Mouse (Mus musculus) kidney, postnatal 0 days (tissue): ENCODE data around the gene Erc2. TPM values are rescaled to one million over a fixed set of nuclear protein-coding genes. Genes with fewer than 3 reads are reported as not detected.

Experiments used
- ATAC-seq: fragments of 200-750 bp; cut with Nextera tagmentation; replicated peaks from 2 replicates; pipeline ENCODE4 v1.8.0; 2017; ENCODE audit warnings: low read depth, moderate number of reproducible peaks, moderate TSS enrichment, moderate library complexity; ENCODE audit not compliant: low FRiP score
- DNase-seq: peaks from one replicate; pipeline ENCODE4 v3.0.0-alpha.2; 2016; ENCODE audit warnings: low spot score
- H3K27ac ChIP-seq: fragments of 300-500 bp; sonication (generic); 2 replicates; pipeline ENCODE4 v1.5.1; 2014; ENCODE audit warnings: mild to moderate bottlenecking
- H3K27me3 ChIP-seq: fragments of 300-500 bp; sonication (generic); 2 replicates; pipeline ENCODE4 v1.6.1; 2014; ENCODE audit warnings: low read length, mixed read lengths; ENCODE audit not compliant: insufficient read depth
- H3K36me3 ChIP-seq: fragments of 300-500 bp; sonication (generic); 2 replicates; pipeline ENCODE4 v1.6.1; 2014; ENCODE audit warnings: low read length, mixed read lengths; ENCODE audit not compliant: insufficient read depth
- H3K4me1 ChIP-seq: fragments of 300-500 bp; sonication (generic); replicated peaks from 2 replicates; pipeline ENCODE4 v1.6.1; 2014; ENCODE audit warnings: antibody characterized with exemption, low read length, mixed read lengths; ENCODE audit not compliant: insufficient read depth
- H3K4me2 ChIP-seq: fragments of 300-500 bp; sonication (generic); 2 replicates; pipeline ENCODE4 v1.6.1; 2014; ENCODE audit warnings: mild to moderate bottlenecking, low read length, moderate library complexity, mixed read lengths
- H3K4me3 ChIP-seq: fragments of 300-500 bp; sonication (generic); replicated peaks from 2 replicates; pipeline ENCODE4 v1.5.1; 2014; ENCODE audit warnings: low read depth, low read length
- H3K9ac ChIP-seq: fragments of 300-500 bp; sonication (generic); 2 replicates; pipeline ENCODE4 v1.6.1; 2014; ENCODE audit warnings: low read depth, low read length
- H3K9me3 ChIP-seq: fragments of 300-500 bp; sonication (generic); replicated peaks from 2 replicates; pipeline ENCODE4 v1.6.1; 2016; ENCODE audit warnings: low read length, inconsistent platforms, mixed read lengths
- CTCF ChIP-seq: IDR thresholded peaks from 2 replicates; pipeline ENCODE4 v1.5.1; 2016; ENCODE audit warnings: antibody characterized with exemption, low read depth, mild to moderate bottlenecking, moderate library complexity
- WGBS: fragments of 180-500 bp; shearing (Covaris S2); extraction: QIAGEN DNeasy Blood & Tissue Kit; methylation state at CpG from one replicate; pipeline ENCODE4 v1.1.7; 2014; 5-methylcytosine and 5-hydroxymethylcytosine counted together
- polyA plus RNA-seq: library from polyadenylated mRNA; unstranded; fragments of >200 nt; fragmentation: Nextera tagmentation; extraction: Ambion mirVana; gene quantifications from 2 replicates; pipeline ENCODE4 v1.2.1, GENCODE M21; 2015

The Erc2 gene
- polyA plus RNA-seq, 1 experiment from 2014 or later = 6.8 TPM

DNA sequence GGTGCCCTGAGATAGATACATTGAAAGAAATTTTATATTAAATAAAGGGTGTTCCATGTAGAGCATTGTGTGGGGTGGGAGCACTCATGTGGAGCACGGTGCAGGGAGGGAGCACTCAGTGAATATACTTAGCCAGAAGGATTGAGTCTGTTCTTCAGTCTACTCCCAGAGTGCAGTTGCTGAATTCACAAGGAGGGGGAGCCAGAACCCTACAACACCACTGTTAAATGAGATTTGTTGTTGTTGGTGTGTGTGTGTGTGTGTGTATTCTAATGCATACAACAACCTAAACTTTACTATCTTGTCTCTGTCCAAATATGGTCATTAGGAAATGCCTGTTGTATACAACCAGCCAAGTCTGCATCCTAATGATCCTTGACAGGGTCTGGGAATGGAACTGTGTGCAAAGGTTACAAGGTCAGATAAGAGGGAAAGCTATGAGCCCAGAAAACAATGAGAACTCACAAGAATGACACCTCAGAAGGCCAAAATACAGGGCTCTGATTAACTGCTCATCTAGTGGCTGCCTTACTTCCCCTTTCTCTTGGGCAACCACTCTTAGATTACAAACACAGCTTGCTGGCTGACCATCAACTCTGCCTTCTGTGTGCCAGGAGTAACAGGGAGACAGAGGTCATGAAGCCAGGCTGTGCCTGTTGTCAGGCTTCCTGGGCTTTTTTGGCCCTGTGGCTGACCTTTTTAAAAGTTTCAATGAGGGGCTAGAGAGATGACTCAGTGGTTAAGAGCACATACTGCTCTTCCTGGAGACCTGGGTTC is 661.3 kb downstream of the Erc2 start:
- 100% methylated on average over 1 of the region's 1 CpGs for WGBS
- H3K9me3 ChIP-seq = no peaks in the 10 kb centered on the region
- ATAC-seq = no peak
- no peak overlapping the region for H3K4me3 ChIP-seq
- no peaks in the 10 kb centered on the region for H3K27me3 ChIP-seq
- H3K27ac ChIP-seq = no peak overlapping the region
- no peak overlapping the region for H3K9ac ChIP-seq
- peak; percentile 56 for TF ChIP-seq CTCF
- H3K4me2 ChIP-seq = no peak overlapping the region
- DNase-seq = no peak
- H3K4me1 ChIP-seq = no peaks in the 10 kb centered on the region
- no peaks in the 10 kb centered on the region for H3K36me3 ChIP-seq

DNA sequence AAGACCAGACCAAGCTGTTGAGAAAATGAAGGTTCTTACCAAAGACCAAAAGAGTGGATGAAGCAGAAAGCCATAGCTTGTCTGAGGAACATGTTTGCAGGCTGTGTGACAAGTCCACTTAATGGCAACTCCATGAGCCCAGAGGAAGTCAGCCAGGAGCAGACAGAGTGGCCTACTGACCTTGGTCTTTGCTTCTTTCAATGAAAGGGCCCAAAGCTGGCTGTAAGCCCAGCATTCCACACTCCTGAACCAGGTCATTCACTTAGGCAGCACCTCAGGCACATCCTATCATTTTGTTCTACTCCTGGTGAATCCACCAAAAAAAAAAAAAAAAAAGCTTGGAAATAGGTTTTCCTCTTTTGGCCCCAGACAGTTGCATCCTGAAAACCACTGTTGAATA is 664.3 kb downstream of the Erc2 start:
- Histone ChIP-seq H3K36me3 (no peaks in the 10 kb centered on the region), H3K4me2 (no peak overlapping the region), H3K27ac (no peak overlapping the region), H3K9ac (no peak overlapping the region), H3K4me3 (no peak overlapping the region), H3K27me3 (no peaks in the 10 kb centered on the region), H3K4me1 (no peaks in the 10 kb centered on the region), H3K9me3 (no peaks in the 10 kb centered on the region)
- no peak for TF ChIP-seq CTCF
- no peak for ATAC-seq
- no peak for DNase-seq

DNA sequence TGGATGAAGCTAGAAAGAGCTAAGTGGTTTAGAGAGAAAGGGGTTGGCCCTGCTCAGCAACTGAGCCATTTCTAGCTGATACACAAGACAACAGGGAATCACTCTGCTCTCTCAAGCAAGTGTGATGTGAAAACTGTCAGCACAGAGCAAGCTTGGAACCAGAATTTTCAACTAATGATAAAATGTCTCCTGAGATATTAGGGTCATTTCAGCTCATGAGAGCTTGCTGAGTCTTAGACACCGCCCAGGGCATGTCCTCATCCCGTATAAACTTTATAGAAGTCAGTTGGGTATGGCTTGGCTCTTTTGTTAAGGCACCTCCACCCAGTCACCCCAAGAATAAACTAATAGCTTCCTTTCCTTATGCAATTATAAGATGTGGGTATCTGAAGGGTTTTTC is 666.0 kb downstream of the Erc2 start:
- no peak overlapping the region for H3K27ac ChIP-seq
- H3K4me3 ChIP-seq = no peak overlapping the region
- H3K27me3 ChIP-seq = no peaks in the 10 kb centered on the region
- no peak for ATAC-seq
- H3K4me2 ChIP-seq = no peak overlapping the region
- H3K36me3 ChIP-seq = no peaks in the 10 kb centered on the region
- DNase-seq = no peak
- no peak for TF ChIP-seq CTCF
- H3K4me1 ChIP-seq = no peaks in the 10 kb centered on the region
- 87% methylated on average over 2 of the region's 2 CpGs for WGBS
- no peak overlapping the region for H3K9ac ChIP-seq
- no peaks in the 10 kb centered on the region for H3K9me3 ChIP-seq

DNA sequence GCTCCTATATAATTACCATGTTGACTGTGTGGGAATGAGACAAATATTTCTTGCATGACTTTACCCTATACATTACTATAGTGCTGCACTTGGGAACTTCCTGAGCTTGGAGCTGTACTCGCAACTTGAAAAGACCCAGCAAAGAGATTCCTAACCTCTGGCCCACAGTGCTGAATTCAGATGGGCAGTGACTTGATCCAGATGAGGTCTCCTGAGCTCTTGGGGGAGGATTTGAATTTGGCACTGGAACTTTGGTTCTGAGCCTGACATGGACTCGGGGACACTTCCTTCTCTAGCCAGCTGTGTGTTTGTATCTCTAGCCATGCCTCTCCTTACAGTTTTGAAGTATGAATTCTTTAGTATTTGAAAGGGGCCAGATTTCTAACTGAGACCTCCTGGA is 666.7 kb downstream of the Erc2 start:
- no peak for DNase-seq
- H3K4me2 ChIP-seq = no peak overlapping the region
- H3K36me3 ChIP-seq = no peaks in the 10 kb centered on the region
- H3K27me3 ChIP-seq = no peaks in the 10 kb centered on the region
- H3K4me3 ChIP-seq = no peak overlapping the region
- no peak for TF ChIP-seq CTCF
- H3K9ac ChIP-seq = no peak overlapping the region
- WGBS = 64% methylated on average over 2 of the region's 2 CpGs
- H3K9me3 ChIP-seq = no peaks in the 10 kb centered on the region
- no peaks in the 10 kb centered on the region for H3K4me1 ChIP-seq
- no peak for ATAC-seq
- H3K27ac ChIP-seq = no peak overlapping the region

DNA sequence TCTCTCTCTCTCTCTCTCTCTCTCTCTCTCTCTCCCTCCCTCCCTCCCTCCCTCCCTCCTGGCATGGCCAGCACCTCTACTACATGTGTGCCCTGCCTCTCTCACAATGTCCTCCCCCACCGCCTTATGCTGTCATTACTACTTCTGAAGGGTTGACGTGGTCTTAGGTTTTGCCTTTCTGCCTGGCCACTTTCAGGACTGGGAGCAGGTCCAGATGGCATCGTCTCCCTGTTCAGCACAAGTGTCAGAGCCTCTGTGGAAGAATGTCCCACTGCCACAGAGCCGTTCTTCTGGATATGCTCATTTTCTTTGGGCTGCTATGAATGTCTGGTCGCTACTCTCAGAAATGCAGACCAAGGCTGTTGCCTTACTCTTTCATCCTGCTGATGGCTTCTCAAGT is 671.7 kb downstream of the Erc2 start:
- Histone ChIP-seq H3K9me3 (no peaks in the 10 kb centered on the region), H3K9ac (no peak overlapping the region), H3K27me3 (no peaks in the 10 kb centered on the region), H3K4me3 (no peak overlapping the region), H3K27ac (no peak overlapping the region), H3K4me1 (no peaks in the 10 kb centered on the region), H3K4me2 (no peak overlapping the region), H3K36me3 (no peaks in the 10 kb centered on the region)
- no peak for DNase-seq
- TF ChIP-seq CTCF = no peak
- WGBS = 87% methylated on average over 5 of the region's 5 CpGs
- no peak for ATAC-seq

DNA sequence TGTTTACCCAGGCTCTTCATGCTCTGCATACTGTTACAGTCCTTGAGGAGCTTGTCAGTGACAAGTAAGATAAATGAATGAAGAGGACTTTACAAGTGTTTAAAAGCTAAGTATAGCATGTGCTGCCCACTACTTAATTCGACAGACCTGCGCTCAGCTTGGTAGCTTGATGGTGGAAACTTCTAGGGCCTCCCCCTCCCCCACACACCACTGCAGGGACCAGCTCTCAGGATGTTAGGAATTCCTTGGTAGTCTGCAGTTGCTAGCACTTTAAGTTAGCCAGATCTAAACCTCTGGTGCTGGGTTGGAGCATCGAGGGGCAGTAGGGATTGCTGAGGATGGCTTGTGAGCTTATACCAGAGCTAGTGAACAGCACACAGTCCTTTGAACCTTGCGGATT is 672.9 kb downstream of the Erc2 start:
- no peaks in the 10 kb centered on the region for H3K27me3 ChIP-seq
- no peak overlapping the region for H3K4me3 ChIP-seq
- H3K36me3 ChIP-seq = no peaks in the 10 kb centered on the region
- H3K9me3 ChIP-seq = no peaks in the 10 kb centered on the region
- peak; percentile 60 for DNase-seq
- H3K4me2 ChIP-seq = no peak overlapping the region
- ATAC-seq = no peak
- no peaks in the 10 kb centered on the region for H3K4me1 ChIP-seq
- 35% methylated on average over 4 of the region's 4 CpGs for WGBS
- H3K9ac ChIP-seq = no peak overlapping the region
- no peak overlapping the region for H3K27ac ChIP-seq
- TF ChIP-seq CTCF = no peak

DNA sequence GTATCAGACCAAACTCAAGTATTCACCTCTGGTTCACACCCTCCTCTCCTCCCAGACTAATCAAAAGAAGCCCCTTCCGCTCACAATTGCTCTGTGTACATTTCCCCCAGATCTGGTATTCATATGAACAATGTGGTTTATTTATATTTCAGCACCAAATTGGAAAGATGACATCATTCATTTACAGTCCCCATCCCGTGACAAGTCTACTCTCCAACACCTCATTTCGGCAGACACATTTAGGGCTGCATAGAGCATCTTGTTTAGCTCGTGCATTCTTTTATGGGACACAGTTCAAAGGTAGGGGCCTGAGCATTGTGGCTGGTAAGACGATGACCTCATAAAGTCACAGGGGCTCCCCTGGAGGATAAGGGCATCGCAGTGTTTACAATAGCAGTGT is 677.9 kb downstream of the Erc2 start:
- ATAC-seq = no peak

More for the DNA sequence above, 677.9 kb downstream of the Erc2 start:
- DNase-seq = no peak
- TF ChIP-seq CTCF = no peak
- H3K27me3 ChIP-seq = no peaks in the 10 kb centered on the region
- H3K27ac ChIP-seq = no peak overlapping the region
- no peaks in the 10 kb centered on the region for H3K4me1 ChIP-seq
- no peak overlapping the region for H3K9ac ChIP-seq
- no peak overlapping the region for H3K4me3 ChIP-seq
- 54% methylated on average over 6 of the region's 6 CpGs for WGBS
- no peaks in the 10 kb centered on the region for H3K36me3 ChIP-seq
- no peak overlapping the region for H3K4me2 ChIP-seq
- H3K9me3 ChIP-seq = no peaks in the 10 kb centered on the region
